Mouse (Mus musculus): ENCODE results near the gene Gm49403.

DNA sequence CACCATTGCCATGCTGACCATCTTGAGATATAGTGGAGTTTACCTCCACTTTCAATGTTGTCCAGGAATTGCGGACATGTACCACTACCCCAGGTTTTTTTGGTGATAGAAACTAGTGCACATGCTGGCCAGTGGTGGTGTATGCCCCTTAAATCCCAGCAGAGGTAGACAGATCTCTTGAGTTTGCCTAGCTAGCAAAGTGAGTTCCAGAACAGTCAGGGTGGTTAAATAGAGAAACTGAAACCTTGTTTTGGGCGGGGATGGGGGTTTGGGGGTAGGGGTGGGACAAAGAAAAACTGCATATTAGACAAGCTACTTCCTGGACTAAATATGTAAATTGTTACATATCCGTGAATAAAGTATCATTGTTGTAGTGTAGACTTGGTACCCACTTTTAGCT, 35.3 kb downstream of the Gm49403 start:
- no peak for TF ChIP-seq CTCF (IDR thresholded peaks at IDR 0.05; ENCODE audit: borderline replicate concordance, control insufficient read depth, extremely low read depth, insufficient read depth, low read length, poor library complexity)
- TF ChIP-seq POLR2A (IDR thresholded peaks at IDR 0.05; ENCODE audit: control insufficient read depth, extremely low read depth, insufficient read depth, low read length, poor library complexity), result no peak

Measured in thymus, adult 2 months (tissue).